15 mouse cellular contexts compared by ENCODE assay signal in genomic region chr11:57790866-57791535, GRCm38 (mm10). TPM values are rescaled to one million over a fixed set of nuclear protein-coding genes. Genes with fewer than 3 reads are reported as not detected.
DNase-seq lines count a peak whose midpoint lies in the region; ATAC-seq and TF ChIP-seq lines count a peak whose summit lies in the region.
"Had no signal": no experiment of that assay in that cellular context is flagged by ENCODE, and none has a peak within 500 bp of the region (broad histone marks: within the 10 kb centered on the region; RNA-seq: fewer than 3 reads in every experiment).

No protein-coding gene starts in this region.

- H3K4me2 ChIP-seq in stomach, embryonic 14.5 days (replicated peaks; ENCODE audit: low read depth, low read length): 0 out of 2 replicates have a peak overlapping the region, but pooled peaks have one; percentile 7
- H3K4me2 ChIP-seq in stomach, postnatal 0 days (replicated peaks; ENCODE audit: low read depth): no peak overlapping the region
- H3K4me2 ChIP-seq in liver, embryonic 12.5 days: peak overlapping the region; percentile 44
- H3K4me2 ChIP-seq: kidney, embryonic 15.5 days had no signal

- TF ChIP-seq EP300 in stomach, postnatal 0 days (optimal IDR thresholded peaks at IDR 0.05): no peak

- no peak overlapping the region for H3K4me3 ChIP-seq in stomach, embryonic 14.5 days (ENCODE audit: low read depth, low read length)
- H3K4me3 ChIP-seq in stomach, postnatal 0 days (ENCODE audit: low read depth, low read length): no peak overlapping the region
- H3K4me3 ChIP-seq in liver, embryonic 12.5 days: no peak overlapping the region
- H3K4me3 ChIP-seq: erythroblast, embryonic 14.5 days; kidney, embryonic 15.5 days had no signal

- 29% methylated on average over 21 of the region's 21 CpGs for WGBS in stomach, embryonic 14.5 days
- WGBS in stomach, postnatal 0 days: 30% methylated on average over 21 of the region's 21 CpGs
- 29% methylated on average over 21 of the region's 21 CpGs for whole genome bisulfite sequencing in liver, embryonic 12.5 days (ENCODE audit: insufficient replicate concordance)

- ATAC-seq in stomach, embryonic 14.5 days (ENCODE audit: insufficient number of reproducible peaks, insufficient read depth, low FRiP score, low read depth): no peak
- ATAC-seq in stomach, postnatal 0 days (ENCODE audit: low FRiP score, low TSS enrichment): no peak
- no peak for ATAC-seq in liver, embryonic 12.5 days
- ATAC-seq in megakaryocyte-erythroid progenitor cell, adult 5-6 weeks (replicated peaks; ENCODE audit: low FRiP score, low TSS enrichment, poor library complexity, severe bottlenecking): no peak
- ATAC-seq: activated CD4-positive, CD25-positive, alpha-beta regulatory T cell, adult 4 months had no signal

- no peak overlapping the region for H3K27ac ChIP-seq in stomach, embryonic 14.5 days (ENCODE audit: low read length)
- H3K27ac ChIP-seq in stomach, postnatal 0 days (replicated peaks): no peak overlapping the region
- H3K27ac ChIP-seq in liver, embryonic 12.5 days: no peak overlapping the region
- H3K27ac ChIP-seq: kidney, embryonic 15.5 days had no signal

- H3K36me3 ChIP-seq in stomach, embryonic 14.5 days (ENCODE audit: control insufficient read depth, insufficient read depth, low read length): no peaks in the 10 kb centered on the region
- H3K36me3 ChIP-seq in stomach, postnatal 0 days (ENCODE audit: control insufficient read depth, insufficient read depth, low read length): no peaks in the 10 kb centered on the region
- H3K36me3 ChIP-seq in liver, embryonic 12.5 days: no peaks in the 10 kb centered on the region
- H3K36me3 ChIP-seq: kidney, embryonic 15.5 days had no signal

- no peaks in the 10 kb centered on the region for H3K4me1 ChIP-seq in stomach, embryonic 14.5 days (ENCODE audit: control insufficient read depth, insufficient read depth, low read length)
- H3K4me1 ChIP-seq in stomach, postnatal 0 days (replicated peaks; ENCODE audit: control insufficient read depth, insufficient read depth): no peaks in the 10 kb centered on the region
- peaks cover 6% of the 10 kb centered on the region for H3K4me1 ChIP-seq in liver, embryonic 12.5 days

- no peak for TF ChIP-seq CTCF in stomach, postnatal 0 days (IDR thresholded peaks at IDR 0.05; ENCODE audit: low read depth)

- no peaks in the 10 kb centered on the region for H3K9me3 ChIP-seq in stomach, embryonic 14.5 days (ENCODE audit: control insufficient read depth, low read depth, low read length)
- H3K9me3 ChIP-seq in stomach, postnatal 0 days (ENCODE audit: control insufficient read depth, low read length): no peaks in the 10 kb centered on the region
- no peaks in the 10 kb centered on the region for H3K9me3 ChIP-seq in liver, embryonic 12.5 days (replicated peaks)
- H3K9me3 ChIP-seq: kidney, embryonic 15.5 days had no signal

- H3K27me3 ChIP-seq in stomach, embryonic 14.5 days (ENCODE audit: control insufficient read depth, insufficient read depth, low read length): no peaks in the 10 kb centered on the region
- no peaks in the 10 kb centered on the region for H3K27me3 ChIP-seq in stomach, postnatal 0 days (ENCODE audit: control insufficient read depth, insufficient read depth, low read length)
- H3K27me3 ChIP-seq in liver, embryonic 12.5 days (replicated peaks): peaks cover 25% of the 10 kb centered on the region; the same call in 1 of the 2 replicates
- H3K27me3 ChIP-seq: kidney, embryonic 15.5 days had no signal

- H3K9ac ChIP-seq in stomach, embryonic 14.5 days (replicated peaks; ENCODE audit: low read depth, low read length): no peak overlapping the region
- H3K9ac ChIP-seq in stomach, postnatal 0 days (ENCODE audit: low read length): no peak overlapping the region
- H3K9ac ChIP-seq in liver, embryonic 12.5 days: no peak overlapping the region
- H3K9ac ChIP-seq: kidney, embryonic 15.5 days had no signal

- no peak for DNase-seq in stomach, postnatal 0 days (ENCODE audit: low spot score)
- peak; percentile 57 for DNase-seq in NIH3T3 (ENCODE audit: low read depth)
- DNase-seq in right cerebral cortex, postnatal 4 days: no peak
- no peak for DNase-seq in right cerebral cortex, postnatal 36 days (ENCODE audit: low spot score in 2 of 2)
- DNase-seq: heart, postnatal 4 days; layer of hippocampus, adult 9-11 months; lung, postnatal 4 days; thymus, postnatal 36 days had no signal

RNA-seq across cellular contexts. Expression of gene Sap30l, which starts 10.4 kb away (rescaled TPM):
- polyA plus RNA-seq in stomach, embryonic 14.5 days (2014; fragmentation: Nextera tagmentation; extraction: Ambion mirVana): 8.4 and 10.3 TPM in 2 replicates
- polyA plus RNA-seq in stomach, postnatal 0 days (2015; fragmentation: Nextera tagmentation; extraction: Ambion mirVana): 8.7 TPM in 2 replicates
- 9.2 and 10.0 TPM in 2 replicates for polyA plus RNA-seq in liver, embryonic 12.5 days (2016; fragmentation: Nextera tagmentation; extraction: Ambion mirVana)
- total RNA-seq in megakaryocyte-erythroid progenitor cell, adult 5-6 weeks (2014; fragmentation: Nextera tagmentation): 13.9 and 19.3 TPM in 2 replicates
- total RNA-seq in megakaryocyte-erythroid progenitor cell, adult 5-6 weeks (2017): 11.8 and 18.7 TPM in 2 replicates

RNA-seq across cellular contexts. Expression of gene Hand1, which starts 41.6 kb away (rescaled TPM):
- 0.67 and 1.3 TPM in 2 replicates for polyA plus RNA-seq in stomach, embryonic 14.5 days (2014; fragmentation: Nextera tagmentation; extraction: Ambion mirVana)
- 0.12 and 0.16 TPM in 2 replicates for polyA plus RNA-seq in stomach, postnatal 0 days (2015; fragmentation: Nextera tagmentation; extraction: Ambion mirVana)
- 1.6 and 3.0 TPM in 2 replicates for polyA plus RNA-seq in liver, embryonic 12.5 days (2016; fragmentation: Nextera tagmentation; extraction: Ambion mirVana)
- total RNA-seq in megakaryocyte-erythroid progenitor cell, adult 5-6 weeks (2014; fragmentation: Nextera tagmentation): not detected in 2 replicates
- not detected in 2 replicates for total RNA-seq in megakaryocyte-erythroid progenitor cell, adult 5-6 weeks (2017)
- total RNA-seq: gastrocnemius, adult 18-20 months had no signal
- polyA plus RNA-seq: activated CD4-positive, CD25-positive, alpha-beta regulatory T cell, adult 4 months; erythroblast, embryonic 14.5 days had no signal
